Mouse (Mus musculus): ENCODE results near the gene Sp1.

DNA sequence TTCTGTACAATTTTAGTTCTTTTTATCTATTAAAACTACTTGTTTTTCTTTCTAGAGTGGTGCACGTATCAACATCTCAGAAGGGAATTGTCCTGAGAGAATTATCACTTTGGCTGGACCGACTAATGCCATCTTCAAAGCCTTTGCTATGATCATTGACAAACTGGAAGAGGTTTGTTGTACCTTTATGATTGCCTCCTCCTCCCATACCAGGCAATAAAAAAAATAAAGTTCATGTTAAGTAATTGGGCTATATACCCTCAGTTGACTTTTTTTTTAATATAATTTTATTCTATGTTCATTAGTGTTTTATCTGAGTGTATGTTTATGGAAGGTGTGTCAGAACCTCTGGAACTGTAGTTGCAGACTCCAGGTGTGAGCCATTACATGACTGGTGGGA, 68.6 kb downstream of the Sp1 start:
- no peak for TF ChIP-seq EP300 (IDR thresholded peaks at IDR 0.05; ENCODE audit: low read depth in 1 of 2, low read length in 2 of 2)
- TF ChIP-seq E2F4 (IDR thresholded peaks at IDR 0.05; ENCODE audit: borderline replicate concordance, low read depth, low read length) = no peak
- TF ChIP-seq NELFE (IDR thresholded peaks at IDR 0.05; ENCODE audit: low read depth, low read length) = no peak
- no peak for TF ChIP-seq GATA1 (IDR thresholded peaks at IDR 0.05; ENCODE audit: low read depth, low read length)
- no peak for TF ChIP-seq MXI1 (IDR thresholded peaks at IDR 0.05; ENCODE audit: low read depth, low read length)
- TF ChIP-seq JUND (IDR thresholded peaks at IDR 0.05; ENCODE audit: low read depth, low read length) = no peak
- no peak for TF ChIP-seq USF2 (IDR thresholded peaks at IDR 0.05; ENCODE audit: borderline replicate concordance in 1 of 2, insufficient read depth in 1 of 2, low read depth in 1 of 2, low read length in 2 of 2)
- TF ChIP-seq TBP (IDR thresholded peaks at IDR 0.05; ENCODE audit: low read depth, low read length) = no peak
- TF ChIP-seq MAX (IDR thresholded peaks at IDR 0.05; ENCODE audit: low read length) = no peak
